Mouse (Mus musculus): ENCODE results near the gene Hes1. TPM values are rescaled to one million over a fixed set of nuclear protein-coding genes. Genes with fewer than 3 reads are reported as not detected.

The Hes1 gene
- total RNA-seq, 2 experiments from 2014 or later, result 18.1 to 18.3 TPM

DNA sequence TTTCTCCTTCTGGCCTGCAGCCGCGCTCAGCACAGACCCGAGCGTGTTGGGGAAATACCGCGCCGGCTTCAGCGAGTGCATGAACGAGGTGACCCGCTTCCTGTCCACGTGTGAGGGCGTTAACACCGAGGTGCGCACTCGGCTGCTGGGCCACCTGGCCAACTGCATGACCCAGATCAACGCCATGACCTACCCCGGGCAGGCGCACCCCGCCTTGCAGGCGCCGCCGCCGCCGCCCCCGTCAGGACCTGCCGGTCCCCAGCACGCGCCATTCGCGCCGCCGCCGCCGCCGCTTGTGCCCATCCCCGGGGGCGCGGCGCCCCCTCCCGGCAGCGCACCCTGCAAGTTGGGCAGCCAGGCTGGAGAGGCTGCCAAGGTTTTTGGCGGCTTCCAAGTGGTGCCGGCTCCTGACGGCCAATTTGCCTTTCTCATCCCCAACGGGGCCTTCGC lies 2.7 kb downstream of the Hes1 start:
- intact Hi-C loops (cut with DNase I), result loop anchor here (1.0 to 5.0 kb wide), 4 partner anchors 230 to 338 kb away; no protein-coding TSS in a partner anchor
- peak; percentile 87 to 90 for DNase-seq (ENCODE audit: low spot score in 2 of 2)

DNA sequence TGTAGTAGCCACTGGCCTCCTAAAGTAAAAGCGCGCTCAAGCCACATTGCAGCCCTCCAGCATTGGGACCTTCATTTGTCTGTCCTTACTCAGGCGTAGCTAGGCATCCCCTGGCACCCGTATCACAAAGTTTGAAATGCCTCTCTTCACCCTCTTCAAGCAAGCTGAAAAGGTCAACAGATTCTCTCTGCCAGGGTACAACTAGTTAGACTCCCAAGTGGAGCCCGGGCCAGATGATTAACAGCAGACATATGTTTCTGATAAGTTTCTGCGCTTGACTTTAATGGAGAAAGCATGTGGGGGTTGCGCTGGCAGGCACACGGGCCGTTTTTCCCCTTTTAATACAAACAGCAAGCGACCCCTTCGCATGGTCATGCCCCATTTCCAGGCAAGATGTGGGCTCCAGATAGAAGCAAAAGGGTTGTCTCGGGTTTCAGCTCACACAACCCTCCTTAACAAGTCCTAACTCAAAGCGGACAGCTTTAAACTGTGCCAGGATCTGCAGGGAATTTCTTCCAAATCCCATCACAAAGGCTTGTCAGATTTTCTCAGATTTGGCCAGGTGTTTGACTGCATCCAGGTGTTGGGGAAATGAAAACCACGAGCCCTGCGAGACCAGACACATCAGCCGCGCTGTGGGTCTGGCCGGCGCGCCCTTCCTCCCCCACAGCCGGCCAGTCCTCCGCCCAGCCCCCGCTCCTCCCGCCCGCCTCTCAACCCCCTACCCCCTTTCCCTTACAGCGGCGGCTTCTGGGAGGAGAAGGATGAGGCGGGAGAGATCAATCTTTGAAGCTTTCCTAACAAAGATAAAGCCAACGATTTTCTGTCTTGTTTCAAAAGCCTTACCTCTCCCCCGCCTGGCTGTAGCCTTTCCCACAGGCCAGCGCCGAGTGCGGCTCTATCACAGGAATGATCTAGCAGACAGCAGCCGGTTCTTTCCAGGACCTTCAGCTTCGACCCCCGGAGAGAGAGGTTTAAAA lies 4.1 kb downstream of the Hes1 start:
- no peak for DNase-seq (ENCODE audit: low spot score in 2 of 2)
- intact Hi-C loops (cut with DNase I), result loop anchor here (5.0 kb wide), 2 partner anchors 231 to 256 kb away; no protein-coding TSS in a partner anchor

DNA sequence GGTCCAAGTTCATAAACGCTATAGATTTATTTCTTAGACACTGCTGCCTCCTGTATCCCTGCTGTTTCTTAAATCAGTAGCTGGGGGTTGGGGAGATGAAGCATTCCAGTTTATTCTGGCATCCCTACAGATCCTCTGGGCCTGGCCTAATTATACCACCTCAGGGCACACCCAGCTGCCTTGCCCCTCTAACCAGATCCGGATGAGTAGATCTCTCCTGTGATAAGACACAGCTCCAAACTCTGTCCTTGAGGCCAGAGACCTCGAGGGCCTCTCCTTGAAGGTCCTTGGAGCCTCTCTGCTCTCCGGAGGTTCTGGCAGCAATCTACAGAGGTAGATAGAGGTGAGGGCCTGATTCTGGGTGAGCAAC lies 5.4 kb downstream of the Hes1 start:
- peak in 1 of 2 experiments; percentile 37 for DNase-seq (ENCODE audit: low spot score in 2 of 2)
- intact Hi-C loops (cut with DNase I), result loop anchor here (5.0 kb wide), 2 partner anchors 232 to 257 kb away; no protein-coding TSS in a partner anchor

DNA sequence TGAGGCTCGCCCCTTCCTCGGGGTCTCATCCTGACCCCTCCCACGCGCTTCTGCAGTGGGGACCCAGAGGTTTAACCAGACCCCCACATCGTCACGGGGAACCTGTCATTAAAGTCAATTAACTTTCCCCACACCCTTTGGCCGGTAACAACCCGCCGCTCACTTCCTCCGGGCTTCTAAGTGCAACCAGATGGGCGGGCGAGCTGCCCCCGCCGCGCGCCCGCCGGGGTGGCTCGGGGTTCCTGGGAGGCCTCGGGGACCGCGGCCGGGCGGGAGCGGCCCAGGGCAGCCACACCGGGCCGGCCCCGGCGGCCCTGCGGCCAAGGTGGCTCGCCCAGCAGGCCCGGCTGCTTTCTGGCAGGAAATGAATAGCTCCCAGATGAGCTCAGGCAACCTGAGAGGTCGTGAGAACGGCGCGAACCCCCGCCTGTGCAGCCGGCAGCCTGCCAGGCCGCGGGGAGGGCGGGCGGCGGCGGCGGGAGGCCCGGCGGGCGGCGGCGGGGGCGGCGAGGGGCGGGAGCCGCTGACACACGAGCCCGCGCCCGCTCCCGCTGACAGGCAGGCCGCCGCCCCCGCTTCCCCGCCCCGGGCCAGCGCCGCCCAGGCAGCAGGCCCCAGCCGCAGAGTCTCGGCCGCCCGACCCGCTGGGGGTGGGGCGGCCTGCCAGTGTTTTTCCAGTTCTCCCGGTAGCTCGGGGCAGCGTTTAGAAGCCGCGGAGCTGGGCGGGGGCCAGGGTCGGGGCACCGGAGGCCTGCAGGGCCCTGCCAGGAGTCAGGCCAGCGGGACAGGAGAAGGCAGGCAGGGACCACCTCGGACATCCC lies 6.0 kb downstream of the Hes1 start:
- intact Hi-C loops (cut with DNase I), result loop anchor here (1.0 to 5.0 kb wide), 4 partner anchors 118 to 258 kb away; no protein-coding TSS in a partner anchor
- DNase-seq (ENCODE audit: low spot score in 2 of 2), result peak; percentile 71 to 75

DNA sequence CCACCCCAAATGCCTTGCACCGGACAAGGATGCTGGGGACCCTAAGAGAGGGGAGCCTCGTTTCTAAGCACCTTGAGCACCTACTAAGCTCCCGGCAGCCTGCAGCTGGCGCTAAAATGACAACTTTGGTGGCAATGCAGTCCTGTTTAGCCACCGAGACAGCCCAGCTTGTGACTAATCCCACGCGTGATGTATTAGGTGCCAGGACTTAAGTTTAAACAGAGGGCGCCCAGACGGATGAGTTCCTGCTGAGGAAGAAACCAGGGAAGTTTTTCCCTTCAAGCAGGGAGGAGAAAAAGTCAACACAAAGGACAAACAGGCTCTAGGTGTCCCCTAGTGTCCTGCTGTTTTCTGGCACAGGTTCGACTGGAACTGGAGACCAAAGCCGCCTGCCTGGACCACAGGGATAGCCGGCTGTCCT lies 6.6 kb downstream of the Hes1 start:
- DNase-seq (ENCODE audit: low spot score in 2 of 2), result no peak
- intact Hi-C loops (cut with DNase I), result loop anchor here (1.0 kb wide), 2 partner anchors 118 to 166 kb away; no protein-coding TSS in a partner anchor

DNA sequence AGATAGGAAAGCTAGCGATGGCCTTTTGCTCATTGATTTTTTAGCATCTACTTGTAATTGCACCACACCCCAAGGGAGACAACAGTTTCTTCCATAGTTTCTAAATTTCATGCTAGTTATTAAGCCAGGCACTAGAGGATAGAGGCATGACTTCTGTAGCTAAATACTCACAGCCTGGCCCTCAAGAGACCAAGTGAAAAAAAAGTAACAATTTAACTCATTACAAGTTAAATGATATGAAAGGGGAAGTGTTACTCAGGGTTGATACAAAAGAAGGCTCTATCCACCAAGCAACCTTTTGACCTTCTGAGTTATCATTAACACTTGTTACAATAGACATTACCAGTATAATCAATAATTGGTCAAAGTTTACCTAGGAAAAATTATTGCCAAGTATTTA lies 9.1 kb downstream of the Hes1 start:
- DNase-seq (ENCODE audit: low spot score in 2 of 2), result no peak
- intact Hi-C loops (cut with DNase I), result no loop called here

DNA sequence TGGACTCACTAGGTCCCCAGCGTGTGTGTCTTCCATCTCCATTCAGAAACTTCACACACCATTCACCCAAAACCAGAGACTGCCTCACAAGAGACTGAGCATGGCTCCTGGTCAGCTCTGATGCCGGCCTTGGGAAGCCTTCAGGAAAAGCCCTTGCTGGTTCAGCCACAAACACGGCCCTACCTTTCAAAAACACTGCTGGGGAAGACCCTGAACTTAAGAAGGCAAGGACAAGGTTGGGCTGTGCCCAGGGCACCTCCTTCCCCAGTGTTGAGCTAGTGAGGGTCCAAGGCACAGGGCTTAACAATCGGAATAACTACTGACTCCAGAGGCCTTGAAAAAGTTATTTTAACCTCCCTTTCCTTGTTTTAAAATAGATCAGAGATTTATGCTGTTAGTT lies 17.3 kb downstream of the Hes1 start:
- DNase-seq (ENCODE audit: low spot score in 2 of 2), result no peak

DNA sequence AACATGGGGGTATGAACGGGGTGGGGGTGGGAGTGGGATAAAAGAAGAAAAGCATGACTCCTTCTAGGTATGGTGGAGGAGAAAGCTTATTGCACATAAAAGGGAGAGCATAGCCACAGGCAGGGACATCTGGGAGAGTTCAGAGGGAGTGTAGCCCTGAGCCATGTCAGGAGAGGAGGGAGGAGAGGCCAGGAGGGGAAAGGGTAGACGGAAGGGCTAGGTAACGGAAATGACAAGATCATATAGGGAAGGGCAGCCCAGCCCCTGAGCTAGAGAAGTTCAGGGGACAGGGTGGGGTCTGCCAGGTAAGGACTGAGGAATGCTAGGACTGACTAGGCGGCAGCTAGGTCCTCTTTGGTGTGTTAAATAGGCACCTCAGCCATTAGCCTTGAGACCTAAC lies 17.8 kb downstream of the Hes1 start:
- no peak for DNase-seq (ENCODE audit: low spot score in 2 of 2)
- intact Hi-C loops (cut with DNase I), result no loop called here

More for the DNA sequence above, 17.3 kb downstream of the Hes1 start:
- intact Hi-C loops (cut with DNase I), result no loop called here

DNA sequence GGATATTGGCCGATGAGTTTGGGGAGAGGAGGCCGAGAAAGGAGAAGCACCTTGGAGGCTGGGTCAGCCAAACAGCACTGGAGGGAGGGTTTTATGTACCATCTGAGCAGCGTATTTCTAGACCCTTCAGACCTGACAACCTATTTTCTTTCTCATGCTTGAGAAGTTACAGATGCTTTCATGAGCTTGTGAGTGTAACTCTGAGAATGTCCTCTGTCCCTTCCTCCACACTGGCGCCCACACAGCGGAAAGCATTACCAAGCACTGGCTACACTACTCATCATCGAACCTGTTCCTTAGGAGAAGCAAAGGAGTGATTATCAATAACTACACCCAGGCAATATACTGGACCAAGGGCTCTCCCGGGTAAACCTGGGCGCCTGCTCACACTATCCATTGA lies 18.8 kb downstream of the Hes1 start:
- intact Hi-C loops (cut with DNase I), result no loop called here
- DNase-seq (ENCODE audit: low spot score in 2 of 2), result no peak

DNA sequence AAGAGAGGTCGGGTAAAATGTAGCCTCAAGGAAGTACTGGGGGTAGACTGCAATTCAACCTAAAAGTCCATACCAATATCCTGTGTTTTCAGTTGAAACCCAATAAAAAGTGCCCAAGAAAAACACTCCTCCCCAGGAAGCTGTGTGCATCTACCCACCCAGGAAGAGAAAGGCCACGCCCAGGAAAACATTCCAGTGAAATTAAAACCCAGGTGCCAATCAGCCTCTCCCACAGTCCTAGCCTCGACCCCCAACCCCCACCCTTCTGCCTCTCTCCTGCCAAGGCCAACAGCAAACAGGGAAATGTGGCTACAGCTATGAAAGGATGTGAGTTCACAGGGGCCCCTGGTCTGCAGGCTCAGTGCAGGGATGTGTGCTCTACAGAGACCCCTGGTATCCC lies 19.4 kb downstream of the Hes1 start:
- no peak for DNase-seq (ENCODE audit: low spot score in 2 of 2)
- intact Hi-C loops (cut with DNase I), result no loop called here

DNA sequence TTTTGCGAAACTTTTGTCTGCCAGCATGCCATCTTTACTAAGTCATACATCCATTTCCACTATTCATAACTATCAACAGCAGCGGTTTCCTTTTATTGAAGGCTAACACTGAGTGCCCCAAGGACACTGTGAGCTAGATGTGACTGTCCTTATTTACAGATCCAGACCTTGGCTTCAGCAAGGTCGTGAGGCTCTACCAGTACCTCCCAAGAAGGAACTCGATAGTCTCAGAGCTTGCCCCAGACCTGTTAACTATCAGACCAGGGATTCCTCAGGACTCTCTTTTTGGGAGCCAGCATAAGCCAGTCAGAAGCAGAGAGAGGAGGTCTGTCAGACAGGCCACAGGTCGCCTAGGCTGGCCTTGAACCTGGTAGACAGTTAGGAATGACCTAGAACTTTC lies 24.5 kb downstream of the Hes1 start:
- intact Hi-C loops (cut with DNase I), result no loop called here
- DNase-seq (ENCODE audit: low spot score in 2 of 2), result no peak

DNA sequence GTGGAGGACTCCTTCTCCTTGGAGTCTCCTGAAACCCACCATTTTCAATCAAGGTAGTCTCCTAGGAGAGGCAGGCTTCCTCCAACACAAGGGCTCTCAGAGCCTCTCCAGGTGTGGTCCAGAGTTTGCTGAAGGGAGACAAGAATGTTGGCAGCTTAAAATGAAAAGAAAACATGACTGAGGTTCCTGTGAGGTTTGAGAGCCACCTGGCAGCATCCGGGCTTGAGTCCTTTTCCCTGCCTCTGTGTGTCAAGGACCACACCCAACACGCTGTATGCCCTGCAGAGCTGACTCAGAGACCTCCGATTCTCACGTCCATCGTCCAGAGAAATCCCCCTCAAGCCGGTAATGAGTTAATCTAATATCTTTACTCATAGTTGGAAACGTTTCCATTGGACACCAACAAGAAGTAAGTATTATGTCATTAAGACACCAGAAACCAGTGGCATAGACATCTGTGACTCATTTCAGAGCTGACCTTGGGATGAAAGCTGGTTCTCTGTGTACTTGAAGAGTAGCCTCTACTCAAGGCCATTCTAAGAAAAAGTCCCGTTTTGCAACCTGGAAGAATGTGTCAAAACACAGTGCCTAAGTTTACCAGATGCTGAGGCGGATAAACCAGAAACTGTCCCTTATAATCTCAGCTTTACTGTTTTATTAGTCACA lies 26.1 kb downstream of the Hes1 start:
- intact Hi-C loops (cut with DNase I), result no loop called here

DNA sequence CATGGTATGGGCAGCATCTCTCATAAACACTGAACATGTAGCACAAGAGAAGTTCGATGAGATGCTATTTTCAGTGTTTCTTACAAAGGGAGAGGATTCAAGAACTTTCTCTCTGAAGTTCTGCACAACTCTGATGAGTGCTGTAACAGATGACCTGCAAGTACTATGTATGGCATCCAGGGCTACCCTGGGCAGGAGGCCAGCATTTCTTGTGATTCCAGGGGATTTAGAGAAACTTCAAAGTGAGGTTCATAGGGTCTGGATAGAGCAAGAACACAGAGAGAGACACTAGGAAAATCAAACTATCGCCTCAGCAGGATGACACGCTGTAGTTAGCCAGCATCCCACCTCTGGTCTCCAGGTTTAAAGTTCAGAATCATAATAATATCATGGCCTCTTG lies 31.9 kb downstream of the Hes1 start:
- DNase-seq (ENCODE audit: low spot score in 2 of 2), result no peak
- intact Hi-C loops (cut with DNase I), result no loop called here

More for the DNA sequence above, 26.1 kb downstream of the Hes1 start:
- no peak for DNase-seq (ENCODE audit: low spot score in 2 of 2)

DNA sequence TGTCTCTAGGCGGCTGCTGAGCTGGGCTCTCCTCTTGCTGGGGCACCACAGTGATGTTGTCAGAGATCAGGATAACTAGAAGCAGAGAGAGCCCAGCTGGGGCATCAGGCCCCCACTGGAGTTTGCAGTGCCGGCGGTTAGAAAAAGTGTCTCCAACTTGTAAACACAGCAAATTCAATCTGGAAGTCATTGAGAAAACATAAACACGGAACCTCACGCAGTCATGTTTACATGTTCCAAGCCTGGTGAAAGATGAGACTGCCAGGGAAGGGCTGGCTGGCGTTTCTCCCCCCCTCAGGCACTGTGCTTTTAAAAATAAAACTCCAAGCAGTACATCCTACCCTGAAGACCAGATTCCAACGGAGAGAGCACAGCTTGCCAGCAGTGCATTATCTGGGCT lies 32.3 kb downstream of the Hes1 start:
- intact Hi-C loops (cut with DNase I), result no loop called here
- DNase-seq (ENCODE audit: low spot score in 2 of 2), result no peak

DNA sequence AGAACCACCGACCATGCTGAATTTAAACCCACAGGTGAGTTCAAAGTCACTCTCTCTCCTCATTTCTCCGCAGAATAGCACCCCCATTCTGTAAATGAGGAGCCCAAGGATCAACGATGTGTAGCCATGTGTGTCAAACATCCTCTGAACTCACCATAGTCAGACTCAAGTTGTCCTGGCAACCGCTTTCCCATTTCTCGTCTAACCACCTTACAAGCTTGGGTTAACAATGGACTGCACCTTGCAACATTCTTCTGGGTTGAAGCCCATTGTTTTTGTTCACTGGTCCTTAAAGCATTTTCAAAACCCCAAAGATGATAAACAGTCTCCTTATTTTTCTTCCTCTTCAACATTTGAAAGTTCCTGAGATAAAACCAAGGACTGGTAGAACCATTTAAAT lies 34.9 kb downstream of the Hes1 start:
- no peak for DNase-seq (ENCODE audit: low spot score in 2 of 2)
- intact Hi-C loops (cut with DNase I), result no loop called here

DNA sequence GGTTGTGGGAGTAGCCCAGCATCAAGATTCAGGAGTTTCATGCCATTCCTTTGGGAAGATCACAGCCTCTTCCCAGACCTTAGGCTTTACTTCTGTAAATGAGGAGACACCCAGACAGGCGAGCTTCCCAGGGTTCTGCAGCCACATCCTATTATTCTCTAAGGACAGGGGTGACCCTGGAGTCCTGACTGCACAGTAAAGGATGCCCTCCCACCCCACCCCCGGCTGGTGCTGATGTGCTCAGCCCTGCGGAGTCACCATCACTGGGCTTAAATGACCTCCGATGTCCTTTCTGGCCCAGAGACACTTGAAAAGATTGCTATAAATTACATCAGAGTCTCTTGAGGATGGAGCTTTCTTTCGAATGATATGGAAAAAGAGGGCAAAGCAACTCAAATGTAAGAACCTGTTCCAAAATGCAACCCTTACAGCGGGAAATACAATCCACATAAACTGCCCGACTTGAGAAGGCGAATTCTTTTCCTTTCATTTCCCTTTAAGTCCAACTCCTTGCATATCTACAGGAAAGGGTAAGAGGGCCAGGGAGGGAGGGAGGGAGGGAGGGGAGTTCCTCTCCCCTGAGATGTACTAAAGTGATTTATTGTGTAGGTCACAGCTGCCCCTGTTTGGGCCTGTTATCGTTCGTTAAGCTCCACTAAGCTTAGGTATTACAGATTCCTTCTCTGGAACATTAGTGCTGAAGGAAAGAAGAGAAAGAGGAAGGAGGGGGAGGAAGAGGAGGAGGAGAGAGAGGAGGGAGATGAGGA lies 38.1 kb downstream of the Hes1 start:
- no peak for DNase-seq (ENCODE audit: low spot score in 2 of 2)
- intact Hi-C loops (cut with DNase I), result no loop called here

DNA sequence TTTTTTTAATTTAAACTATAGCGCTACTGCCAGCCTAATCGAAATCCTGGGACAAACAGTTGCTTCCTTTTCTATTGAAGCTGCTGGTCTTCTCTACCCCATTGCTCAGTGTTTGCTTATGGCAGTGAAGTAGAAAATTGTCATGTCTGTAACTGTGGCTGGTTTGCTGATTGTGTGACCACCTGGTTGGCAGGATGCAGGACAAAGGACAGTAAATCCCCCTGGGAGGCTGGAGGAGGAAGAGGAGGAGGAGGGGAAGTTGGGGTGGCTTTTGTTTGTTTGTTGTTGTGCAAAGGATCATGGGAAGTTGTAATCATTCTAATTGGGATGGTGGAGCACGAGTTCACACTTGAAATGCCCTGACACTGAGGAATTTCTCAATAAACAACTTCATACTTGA lies 38.8 kb downstream of the Hes1 start:
- DNase-seq (ENCODE audit: low spot score in 2 of 2), result no peak
- intact Hi-C loops (cut with DNase I), result no loop called here

DNA sequence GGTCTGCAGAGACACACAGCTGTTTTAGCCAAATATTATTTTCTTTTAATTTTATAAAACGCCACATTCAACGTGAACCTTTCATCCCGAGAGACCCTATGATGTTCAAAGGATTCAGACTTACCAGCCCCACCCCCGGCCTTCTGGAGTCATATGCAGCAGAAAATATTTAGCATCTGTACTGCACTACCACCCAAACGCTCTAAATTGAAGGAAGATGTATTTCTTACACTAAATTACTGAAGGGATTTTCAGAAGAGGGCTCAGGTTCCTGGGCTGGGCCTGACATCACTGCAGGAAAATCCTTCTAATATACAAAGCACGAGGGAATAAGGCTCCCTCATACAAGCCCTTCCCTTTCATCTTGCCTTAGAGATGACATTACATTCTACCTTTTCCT lies 39.3 kb downstream of the Hes1 start:
- intact Hi-C loops (cut with DNase I), result no loop called here
- no peak for DNase-seq (ENCODE audit: low spot score in 2 of 2)

DNA sequence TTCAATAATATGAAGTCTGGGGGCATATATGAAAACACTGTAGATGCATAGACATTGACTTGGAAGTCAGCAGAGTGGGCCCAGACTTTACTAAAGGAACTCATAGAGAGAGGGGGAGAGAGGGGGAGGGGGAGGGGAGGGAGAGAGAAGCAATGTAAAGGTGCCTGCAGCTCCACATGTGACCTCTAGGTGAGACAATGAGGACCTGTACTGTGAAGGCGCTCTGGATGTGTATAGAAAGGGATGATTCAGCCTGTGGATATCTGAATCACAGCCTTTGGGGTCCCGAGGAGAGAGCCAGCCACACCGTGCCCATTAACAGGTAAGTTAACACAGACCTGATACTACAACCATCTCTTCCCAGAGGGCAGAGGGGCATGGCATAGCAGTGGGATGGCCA lies 40.2 kb downstream of the Hes1 start:
- no peak for DNase-seq (ENCODE audit: low spot score in 2 of 2)
- intact Hi-C loops (cut with DNase I), result no loop called here

All from left cerebral cortex, postnatal 36 days (tissue).